Mouse (Mus musculus) effector memory CD4-positive, alpha-beta T cell, adult 7 months (primary cell): ENCODE data around the gene Tnfsfm13. TPM values are rescaled to one million over a fixed set of nuclear protein-coding genes. Genes with fewer than 3 reads are reported as not detected.

Experiments used
- polyA plus RNA-seq: library from polyadenylated mRNA; unstranded; fragments of 100-300 nt; shearing (Covaris generic); gene quantifications from one replicate; pipeline ENCODE4 v1.2.1, GENCODE M21; 2017

The Tnfsfm13 gene
- polyA plus RNA-seq = not detected

GRCm38 (mm10) chr11:69695361-69696181 lies at the start of gene Tnfsfm13, which contains the start of gene Tnfsf12:
Gene Tnfsfm13, minus strand, starts transcription at chr11:69696098.
Gene Tnfsf12, minus strand, starts transcription at chr11:69695849.

GRCm38 (mm10) chr11:69685526-69686148 lies 10.3 kb downstream of the Tnfsfm13 start, which contains the start of gene Tnfsf13:
Gene Tnfsf13, minus strand, starts transcription at chr11:69685784.

GRCm38 (mm10) chr11:69681314-69682208 lies 14.3 kb downstream of the Tnfsfm13 start, which contains the start of gene Senp3:
Gene Senp3, minus strand, starts transcription at chr11:69682084.

GRCm38 (mm10) chr11:69672211-69672706 lies 23.6 kb downstream of the Tnfsfm13 start, which contains the start of gene Eif4a1:
Gene Eif4a1, minus strand, starts transcription at chr11:69672423.

GRCm38 (mm10) chr11:69665961-69666664 lies 29.8 kb downstream of the Tnfsfm13 start, which contains the start of gene Cd68:
Gene Cd68, minus strand, starts transcription at chr11:69666153.

GRCm38 (mm10) chr11:69662213-69662966 lies 33.5 kb downstream of the Tnfsfm13 start, which contains the start of gene Mpdu1:
Gene Mpdu1, minus strand, starts transcription at chr11:69662642.

GRCm38 (mm10) chr11:69655264-69656064 lies 40.4 kb downstream of the Tnfsfm13 start, which contains the start of gene Sox15:
Gene Sox15, plus strand, starts transcription at chr11:69655314.

Other genes with a start within 250 kb of the Tnfsfm13 start
- gene Dnah2, start 147.0 kb downstream of the Tnfsfm13 start, polyA plus RNA-seq = 0.16 TPM
- gene Efnb3, start 135.9 kb downstream of the Tnfsfm13 start, polyA plus RNA-seq = not detected
- 13.1 TPM for gene Wrap53, start 115.8 kb downstream of the Tnfsfm13 start, polyA plus RNA-seq
- gene Trp53, start 115.7 kb downstream of the Tnfsfm13 start, polyA plus RNA-seq = 204 TPM
- gene Atp1b2, start 90.2 kb downstream of the Tnfsfm13 start, polyA plus RNA-seq = not detected
- 0.68 TPM for gene Shbg, start 78.2 kb downstream of the Tnfsfm13 start, polyA plus RNA-seq
- gene Sat2, start 74.1 kb downstream of the Tnfsfm13 start, polyA plus RNA-seq = 0.59 TPM
- gene Fxr2, start 63.1 kb downstream of the Tnfsfm13 start, polyA plus RNA-seq = 73.0 TPM
- gene Sox15, start 40.8 kb downstream of the Tnfsfm13 start, polyA plus RNA-seq = 0.76 TPM
- gene Mpdu1, start 33.5 kb downstream of the Tnfsfm13 start, polyA plus RNA-seq = 44.5 TPM
- 3.9 TPM for gene Cd68, start 29.9 kb downstream of the Tnfsfm13 start, polyA plus RNA-seq
- gene Eif4a1, start 23.7 kb downstream of the Tnfsfm13 start, polyA plus RNA-seq = 729 TPM
- gene Senp3, start 14.0 kb downstream of the Tnfsfm13 start, polyA plus RNA-seq = 29.6 TPM
- not detected for gene Tnfsf13, start 10.3 kb downstream of the Tnfsfm13 start, polyA plus RNA-seq
- not detected for gene Tnfsf12, start 249 bp downstream of the Tnfsfm13 start, polyA plus RNA-seq
- 51.9 TPM for gene Polr2a, start 62.5 kb upstream of the Tnfsfm13 start, polyA plus RNA-seq
- 0.26 TPM for gene Slc35g3, start 65.9 kb upstream of the Tnfsfm13 start, polyA plus RNA-seq
- gene Zbtb4, start 69.8 kb upstream of the Tnfsfm13 start, polyA plus RNA-seq = 4.2 TPM
- 0.52 TPM for gene Chrnb1, start 99.8 kb upstream of the Tnfsfm13 start, polyA plus RNA-seq
- gene Fgf11, start 105.8 kb upstream of the Tnfsfm13 start, polyA plus RNA-seq = not detected
- gene Tmem102, start 109.5 kb upstream of the Tnfsfm13 start, polyA plus RNA-seq = not detected
- 0.16 TPM for gene Gm39566, start 119.2 kb upstream of the Tnfsfm13 start, polyA plus RNA-seq
- gene Spem2, start 122.4 kb upstream of the Tnfsfm13 start, polyA plus RNA-seq = 0.39 TPM
- not detected for gene Spem1, start 126.1 kb upstream of the Tnfsfm13 start, polyA plus RNA-seq
- 0.15 TPM for gene Nlgn2, start 141.7 kb upstream of the Tnfsfm13 start, polyA plus RNA-seq
- 44.3 TPM for gene Tmem256, start 142.4 kb upstream of the Tnfsfm13 start, polyA plus RNA-seq
- 8.5 TPM for gene Plscr3, start 150.3 kb upstream of the Tnfsfm13 start, polyA plus RNA-seq
- gene Tnk1, start 162.6 kb upstream of the Tnfsfm13 start, polyA plus RNA-seq = 0.27 TPM
- gene Tmem95, start 181.9 kb upstream of the Tnfsfm13 start, polyA plus RNA-seq = not detected
- gene Kctd11, start 185.3 kb upstream of the Tnfsfm13 start, polyA plus RNA-seq = 0.95 TPM
- gene Acap1, start 199.4 kb upstream of the Tnfsfm13 start, polyA plus RNA-seq = 485 TPM
- 1.6 TPM for gene 2810408A11Rik, start 204.9 kb upstream of the Tnfsfm13 start, polyA plus RNA-seq
- gene Neurl4, start 205.0 kb upstream of the Tnfsfm13 start, polyA plus RNA-seq = 7.3 TPM
- 235 TPM for gene Gps2, start 217.8 kb upstream of the Tnfsfm13 start, polyA plus RNA-seq
- 1,038 TPM for gene Eif5a, start 225.9 kb upstream of the Tnfsfm13 start, polyA plus RNA-seq
- not detected for gene Ybx2, start 239.7 kb upstream of the Tnfsfm13 start, polyA plus RNA-seq